Mouse (Mus musculus) liver, embryonic 14.5 days (tissue): ENCODE measurements at regions not wholly inside any gene's neighbourhood (a gene's known extent, or its start where the extent isn't known, plus 50 kb on each side); places are given as distances from the start of the nearest gene placed in this dataset.
"Not testable (repeated sequence)": the region's sequence is repeated elsewhere in the genome, so short reads cannot be mapped to it uniquely, and the experiment has no call there.

Experiments used
- ATAC-seq: fragments of 200-750 bp; cut with Nextera tagmentation; 2 replicates; pipeline ENCODE4 v1.8.0; 2017; ENCODE audit warnings: moderate number of reproducible peaks, mild to moderate bottlenecking, moderate library complexity; ENCODE audit not compliant: insufficient read depth
- DNase-seq, 3 experiments: peaks; one replicate each; pipeline ENCODE4 v3.0.0-alpha.2; 2012 to 2013; ENCODE audit warnings: low read depth in 3 of 3, low spot score in 3 of 3
- H3K27ac ChIP-seq: fragments of 300-500 bp; sonication (generic); 2 replicates; pipeline ENCODE4 v1.5.1; 2014; ENCODE audit warnings: moderate library complexity, mild to moderate bottlenecking, control low read depth, inconsistent platforms
- H3K27me3 ChIP-seq: fragments of 300-500 bp; sonication (generic); 2 replicates; pipeline ENCODE4 v1.6.1; 2014; ENCODE audit warnings: mild to moderate bottlenecking, low read length, moderate library complexity; ENCODE audit not compliant: control insufficient read depth, insufficient read depth
- H3K36me3 ChIP-seq: fragments of 300-500 bp; sonication (generic); replicated peaks from 2 replicates; pipeline ENCODE4 v1.6.1; 2014; ENCODE audit warnings: low read depth; ENCODE audit not compliant: control insufficient read depth, insufficient read depth
- H3K4me1 ChIP-seq, 2 experiments: fragments of 200-500 bp in 1 of 2; fragments of 300-500 bp in 1 of 2; sonication (generic) in 1 of 2; replicated peaks; 2 replicates each; pipeline ENCODE4 v1.6.1; 2012 to 2014; ENCODE audit warnings: antibody characterized with exemption in 1 of 2, inconsistent platforms in 1 of 2, low read length in 1 of 2; ENCODE audit not compliant: control insufficient read depth in 2 of 2, insufficient read depth in 2 of 2
- H3K4me2 ChIP-seq: fragments of 300-500 bp; sonication (generic); 2 replicates; pipeline ENCODE4 v1.6.1; 2014; ENCODE audit warnings: low read depth, mild to moderate bottlenecking, control low read depth, moderate library complexity
- H3K4me3 ChIP-seq, 2 experiments: fragments of 200-500 bp in 1 of 2; fragments of 300-500 bp in 1 of 2; sonication (generic) in 1 of 2; 2 replicates each; pipeline ENCODE4 v1.5.1; 2012 to 2014; ENCODE audit warnings: low read depth in 2 of 2, low read length in 2 of 2, mild to moderate bottlenecking in 2 of 2, control low read depth in 1 of 2, inconsistent platforms in 1 of 2, moderate library complexity in 1 of 2; ENCODE audit not compliant: insufficient read depth in 1 of 2
- H3K9ac ChIP-seq: fragments of 300-500 bp; sonication (generic); replicated peaks from 2 replicates; pipeline ENCODE4 v1.6.1; 2014; ENCODE audit warnings: mild to moderate bottlenecking, control low read depth, moderate library complexity
- H3K9me3 ChIP-seq: fragments of 300-500 bp; sonication (generic); 2 replicates; pipeline ENCODE4 v1.6.1; 2016; ENCODE audit warnings: low read length, mixed read lengths; ENCODE audit not compliant: control insufficient read depth
- CTCF ChIP-seq: IDR thresholded peaks from 2 replicates; pipeline ENCODE4 v1.5.1; 2016; ENCODE audit warnings: antibody characterized with exemption, low read depth, control low read depth
- EP300 ChIP-seq: IDR thresholded peaks from 2 replicates; pipeline ENCODE4 v1.6.1; 2016; ENCODE audit warnings: antibody characterized with exemption, low read depth
- WGBS: fragments of 180-500 bp; shearing (Covaris S2); extraction: QIAGEN DNeasy Blood & Tissue Kit; methylation state at CpG from one replicate; pipeline ENCODE4 v1.1.7; 2014; ENCODE audit not compliant: insufficient replicate concordance; 5-methylcytosine and 5-hydroxymethylcytosine counted together

- no peaks in the 10 kb centered on the region for H3K27me3 ChIP-seq
- H3K4me2 ChIP-seq = no peak overlapping the region
- H3K9me3 ChIP-seq = no peaks in the 10 kb centered on the region
- ATAC-seq = no peak
- no peaks in the 10 kb centered on the region for H3K36me3 ChIP-seq
- 70% methylated on average over 12 of the region's 12 CpGs for WGBS
- no peak overlapping the region for H3K9ac ChIP-seq
- no peak for DNase-seq
- H3K4me1 ChIP-seq = no peaks in the 10 kb centered on the region
- no peak overlapping the region for H3K4me3 ChIP-seq
- no peak for TF ChIP-seq CTCF
- no peak for TF ChIP-seq EP300
- no peak overlapping the region for H3K27ac ChIP-seq
These were observed 131.1 kb downstream of the Phlda1 start for GRCm38 (mm10) chr10:111637084-111637735.

DNA sequence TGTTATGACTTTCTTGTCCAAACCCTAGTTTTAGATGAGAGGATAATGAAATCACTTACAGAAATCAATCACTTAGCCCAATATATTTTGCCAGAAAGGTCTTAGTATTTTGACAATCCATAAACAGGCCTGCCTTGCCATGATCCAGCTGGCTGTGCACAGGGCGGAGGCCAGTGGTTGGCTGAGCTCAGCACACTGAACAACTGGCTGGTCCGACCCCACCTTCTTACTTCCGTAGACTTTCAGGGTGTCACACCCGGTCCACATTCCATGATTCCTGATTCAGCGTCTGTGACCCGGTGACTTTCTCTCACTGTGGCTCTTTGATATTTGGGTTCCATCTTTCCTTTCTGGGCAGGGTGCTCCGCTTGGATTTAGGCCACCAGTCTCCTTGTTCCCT, 133.8 kb downstream of the Phlda1 start:
- no peak overlapping the region for H3K27ac ChIP-seq
- TF ChIP-seq EP300 (no peak), CTCF (no peak)
- DNase-seq = no peak

DNA sequence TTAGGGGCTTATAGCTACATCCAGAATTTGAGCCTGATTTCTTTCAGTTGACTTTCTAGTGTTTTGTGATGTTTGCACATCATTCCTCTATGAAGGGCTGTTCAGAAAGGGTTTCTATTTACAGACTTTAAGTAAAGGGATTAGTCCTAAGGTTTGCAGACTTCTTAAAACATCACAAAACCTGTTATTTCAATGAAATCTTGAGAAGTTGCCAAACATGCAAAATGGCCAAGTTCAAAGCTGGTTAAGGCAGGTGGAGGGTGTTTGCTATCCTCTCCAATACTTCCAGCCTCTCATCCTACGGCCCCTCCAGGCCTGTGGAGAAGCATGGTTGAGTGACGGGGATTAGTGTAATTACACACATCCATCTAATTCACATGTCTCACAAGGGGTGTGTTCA, 136.6 kb downstream of the Phlda1 start:
- Histone ChIP-seq H3K27ac (no peak overlapping the region), H3K4me1 (no peaks in the 10 kb centered on the region), H3K36me3 (no peaks in the 10 kb centered on the region), H3K4me2 (no peak overlapping the region), H3K9me3 (no peaks in the 10 kb centered on the region), H3K27me3 (no peaks in the 10 kb centered on the region), H3K9ac (no peak overlapping the region), H3K4me3 (no peak overlapping the region)
- 66% methylated on average over 2 of the region's 2 CpGs for WGBS
- ATAC-seq (no peak), DNase-seq (no peak)
- TF ChIP-seq EP300 = no peak
- no peak for TF ChIP-seq CTCF

More for the DNA sequence above, 133.8 kb downstream of the Phlda1 start:
- 70% methylated on average over 7 of the region's 7 CpGs for WGBS
- Histone ChIP-seq H3K4me1 (no peaks in the 10 kb centered on the region), H3K9ac (no peak overlapping the region), H3K4me3 (no peak overlapping the region), H3K4me2 (no peak overlapping the region), H3K36me3 (no peaks in the 10 kb centered on the region), H3K9me3 (no peaks in the 10 kb centered on the region), H3K27me3 (no peaks in the 10 kb centered on the region)
- no peak for ATAC-seq

GRCm38 (mm10) chr10:111653773-111654172, 147.7 kb downstream of the Phlda1 start:
- DNase-seq, H3K4me1 ChIP-seq, H3K9me3 ChIP-seq, H3K27ac ChIP-seq, H3K9ac ChIP-seq, H3K27me3 ChIP-seq, ATAC-seq, H3K4me2 ChIP-seq, H3K36me3 ChIP-seq, H3K4me3 ChIP-seq: not testable (repeated sequence)
- WGBS = 37% methylated on average over 1 of the region's 2 CpGs

GRCm38 (mm10) chr10:111654364-111655226, 148.5 kb downstream of the Phlda1 start:
- Histone ChIP-seq H3K36me3 (no peaks in the 10 kb centered on the region), H3K4me3 (no peak overlapping the region), H3K27me3 (no peaks in the 10 kb centered on the region), H3K27ac (no peak overlapping the region), H3K9ac (no peak overlapping the region), H3K9me3 (no peaks in the 10 kb centered on the region), H3K4me2 (no peak overlapping the region), H3K4me1 (no peaks in the 10 kb centered on the region)
- TF ChIP-seq EP300 = no peak
- WGBS = 67% methylated on average over 22 of the region's 22 CpGs
- DNase-seq (no peak), ATAC-seq (no peak)
